Mouse (Mus musculus) erythroblast, embryonic 14.5 days (primary cell): ENCODE results near the gene Dph2.

Experiments used
- GATA1 ChIP-seq: IDR thresholded peaks from 2 replicates; pipeline ENCODE4 v1.6.1; 2012; ENCODE audit warnings: low read length, inconsistent platforms, mixed read lengths
- TAL1 ChIP-seq: IDR thresholded peaks from 3 replicates; pipeline ENCODE4 v1.6.1; 2012; ENCODE audit warnings: low read length, inconsistent platforms, mixed read lengths

GRCm38 (mm10) chr4:117933248-117933647 lies 41.4 kb upstream of the Dph2 start:
- no peak for TF ChIP-seq GATA1
- TF ChIP-seq TAL1, result no peak
